Mouse (Mus musculus) forebrain, embryonic 10.5 days (tissue): Measurements from ENCODE around the gene Spata16. TPM values are rescaled to one million over a fixed set of nuclear protein-coding genes. Genes with fewer than 3 reads are reported as not detected.

ENCODE experiments used
- DNase-seq: peaks from one replicate; pipeline ENCODE4 v3.0.0-alpha.2; 2017; ENCODE audit warnings: low spot score; ENCODE audit errors: extremely low spot score
- H3K27ac ChIP-seq: fragments of 300-500 bp; sonication (generic); 2 replicates; pipeline ENCODE4 v1.5.1; 2016; ENCODE audit warnings: mild to moderate bottlenecking
- H3K27me3 ChIP-seq: fragments of 300-500 bp; sonication (generic); 2 replicates; pipeline ENCODE4 v1.6.1; 2016; ENCODE audit warnings: mild to moderate bottlenecking; ENCODE audit not compliant: poor library complexity, severe bottlenecking
- H3K36me3 ChIP-seq: fragments of 300-500 bp; sonication (generic); replicated peaks from 2 replicates; pipeline ENCODE4 v1.6.1; 2016; ENCODE audit warnings: mild to moderate bottlenecking, moderate library complexity
- H3K4me1 ChIP-seq: fragments of 300-500 bp; sonication (generic); 2 replicates; pipeline ENCODE4 v1.6.1; 2016
- H3K4me3 ChIP-seq: fragments of 300-500 bp; sonication (generic); 2 replicates; pipeline ENCODE4 v1.5.1; 2016; ENCODE audit warnings: mild to moderate bottlenecking, moderate library complexity
- H3K9me3 ChIP-seq: fragments of 300-500 bp; sonication (generic); 2 replicates; pipeline ENCODE4 v1.6.1; 2016; ENCODE audit warnings: mild to moderate bottlenecking, moderate library complexity
- WGBS: fragments of 180-500 bp; shearing (Covaris S2); methylation state at CpG from one replicate; pipeline ENCODE4 v1.1.7; 2016; 5-methylcytosine and 5-hydroxymethylcytosine counted together
- microRNA-seq: library from miRNA; unstranded; fragments of <30 nt; microRNA quantifications from one replicate; pipeline ENCODE4, GENCODE M21; 2017
- polyA plus RNA-seq: library from polyadenylated mRNA; unstranded; fragments of >200 nt; fragmentation: Nextera tagmentation; extraction: Ambion mirVana; gene quantifications from 2 replicates; pipeline ENCODE4 v1.2.1, GENCODE M21; 2016

The Spata16 gene
- polyA plus RNA-seq, 1 experiment from 2014 or later = not detected

DNA sequence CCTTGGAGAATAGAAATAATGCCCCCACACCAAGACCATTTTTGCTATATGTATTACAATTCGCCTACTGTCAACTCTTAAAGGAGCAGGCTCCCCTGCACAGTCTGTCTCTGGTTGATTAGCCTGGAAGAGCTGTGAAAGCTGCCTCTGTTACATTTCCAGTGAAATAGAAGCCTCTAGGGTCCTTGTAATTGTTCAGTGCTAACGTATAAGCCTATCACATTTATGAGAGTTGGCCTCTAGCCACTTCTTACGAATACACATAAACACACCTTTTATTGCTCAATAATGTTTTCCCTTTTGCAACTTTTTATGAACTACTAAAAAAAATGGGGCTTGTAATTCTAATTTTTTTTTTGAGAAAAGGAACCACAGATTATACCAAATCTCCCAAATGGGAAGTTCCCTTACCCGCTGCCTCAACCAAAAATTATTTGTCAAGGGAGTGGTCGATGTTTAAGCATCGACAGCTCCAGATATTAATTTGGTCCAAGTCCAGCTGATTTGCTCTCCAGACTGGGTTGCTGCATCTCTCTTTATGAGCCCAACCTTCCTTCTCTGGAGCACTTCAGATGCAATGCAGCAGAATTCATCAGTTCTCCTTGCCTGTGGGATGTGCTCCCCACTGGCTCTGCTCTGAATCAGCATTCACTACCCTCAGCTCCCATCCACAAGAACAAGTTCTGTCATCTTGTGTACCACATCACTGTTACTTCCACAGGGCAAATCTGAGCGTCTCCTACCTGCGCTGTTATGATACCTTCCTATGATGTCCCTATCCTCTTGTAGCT lies 392.8 kb downstream of the Spata16 start:
- Histone ChIP-seq H3K4me1 (peaks cover 5% of the 10 kb centered on the region; the same call in 1 of the 2 replicates), H3K9me3 (0 out of 2 replicates have a peak, but pooled peaks cover 3% of the 10 kb centered on the region), H3K27ac (no peak overlapping the region), H3K4me3 (no peak overlapping the region), H3K27me3 (no peaks in the 10 kb centered on the region), H3K36me3 (no peaks in the 10 kb centered on the region)
- 93% methylated on average over 8 of the region's 8 CpGs for WGBS
- no peak for DNase-seq

Small RNA genes lying within 50 kb of the gene (microRNA-seq; reads per million reads assigned to microRNA genes)
- not detected for gene Gm25773
- not detected for gene Gm44464
